Mouse (Mus musculus) heart, postnatal 25 days (tissue): Measurements from ENCODE around the gene Kcnj6. TPM values are rescaled to one million over a fixed set of nuclear protein-coding genes. Genes with fewer than 3 reads are reported as not detected.

ENCODE experiments used
- DNase-seq: peaks from one replicate; pipeline ENCODE4 v3.0.0; 2022; ENCODE audit warnings: low spot score
- intact Hi-C: fragments of 180-260 bp; cut with DNase I; formaldehyde crosslinking; loops from one replicate; pipeline ENCODE4 v1.15.1; 2025
- total RNA-seq, 2 experiments: library from RNA; stranded (reverse); gene quantifications; 2 replicates each; pipeline ENCODE4 v1.2.3; 2021

Gene Kcnj6
- total RNA-seq, result not detected

- intact Hi-C loops, result loop anchor here (2.0 kb wide), 1 partner anchor 209 kb away; no protein-coding TSS in a partner anchor
- no peak for DNase-seq
Observed at GRCm38 (mm10) chr16:94997340-94997849, at the start of gene Kcnj6. Gene Kcnj6 (minus strand): TSS chr16:94997701.

- intact Hi-C loops, result no loop called here
- DNase-seq, result no peak
Observed at GRCm38 (mm10) chr16:95009937-95010336, 12.4 kb upstream of the Kcnj6 start.

- intact Hi-C loops, result no loop called here
- no peak for DNase-seq
Observed at GRCm38 (mm10) chr16:95004599-95004998, 7.1 kb upstream of the Kcnj6 start.

- intact Hi-C loops, result loop anchor here (2.0 kb wide), 1 partner anchor 183 kb away; no protein-coding TSS in a partner anchor
- no peak for DNase-seq
Observed at GRCm38 (mm10) chr16:94999551-94999950, 2.0 kb upstream of the Kcnj6 start.

- intact Hi-C loops, result loop anchor here (2.0 kb wide), 1 partner anchor 182 kb away; no protein-coding TSS in a partner anchor
- no peak for DNase-seq
Observed at GRCm38 (mm10) chr16:94999019-94999418, 1.5 kb upstream of the Kcnj6 start.

GRCm38 (mm10) chr16:94996791-94997281 lies 665 bp downstream of the Kcnj6 start:
- intact Hi-C loops, result loop anchor here (2.0 kb wide), 1 partner anchor 208 kb away; no protein-coding TSS in a partner anchor
- DNase-seq, result no peak

GRCm38 (mm10) chr16:94995542-94996131 lies 1.9 kb downstream of the Kcnj6 start:
- no peak for DNase-seq

GRCm38 (mm10) chr16:94994924-94995323 lies 2.6 kb downstream of the Kcnj6 start:
- no peak for DNase-seq
- intact Hi-C loops, result no loop called here

More at GRCm38 (mm10) chr16:94995542-94996131, 1.9 kb downstream of the Kcnj6 start:
- intact Hi-C loops, result loop anchor here (2.0 kb wide), 1 partner anchor 207 kb away; no protein-coding TSS in a partner anchor

- DNase-seq, result no peak
- intact Hi-C loops, result no loop called here
Observed at GRCm38 (mm10) chr16:94994148-94994547, 3.4 kb downstream of the Kcnj6 start.

GRCm38 (mm10) chr16:94990114-94990513 lies 7.4 kb downstream of the Kcnj6 start:
- intact Hi-C loops, result no loop called here
- no peak for DNase-seq

GRCm38 (mm10) chr16:94986731-94987130 lies 10.8 kb downstream of the Kcnj6 start:
- no peak for DNase-seq
- intact Hi-C loops, result no loop called here

- intact Hi-C loops, result no loop called here
- DNase-seq, result no peak
Observed at GRCm38 (mm10) chr16:94984263-94984662, 13.2 kb downstream of the Kcnj6 start.

GRCm38 (mm10) chr16:94980374-94980773 lies 17.1 kb downstream of the Kcnj6 start:
- intact Hi-C loops, result no loop called here

GRCm38 (mm10) chr16:94979499-94979898 lies 18.0 kb downstream of the Kcnj6 start:
- DNase-seq, result no peak
- intact Hi-C loops, result no loop called here

More at GRCm38 (mm10) chr16:94980374-94980773, 17.1 kb downstream of the Kcnj6 start:
- no peak for DNase-seq

GRCm38 (mm10) chr16:94972080-94972855 lies 25.2 kb downstream of the Kcnj6 start:
- intact Hi-C loops, result no loop called here
- DNase-seq, result no peak

- no peak for DNase-seq
- intact Hi-C loops, result no loop called here
Observed at GRCm38 (mm10) chr16:94968941-94969340, 28.6 kb downstream of the Kcnj6 start.

- intact Hi-C loops, result no loop called here
- no peak for DNase-seq
Observed at GRCm38 (mm10) chr16:94968472-94968871, 29.0 kb downstream of the Kcnj6 start.

GRCm38 (mm10) chr16:94957156-94957828 lies 40.2 kb downstream of the Kcnj6 start:
- DNase-seq, result no peak
- intact Hi-C loops, result no loop called here

- intact Hi-C loops, result no loop called here
- DNase-seq, result no peak
Observed at GRCm38 (mm10) chr16:94956410-94956809, 41.1 kb downstream of the Kcnj6 start.

- no peak for DNase-seq
Observed at GRCm38 (mm10) chr16:94953294-94953693, 44.2 kb downstream of the Kcnj6 start.

More at GRCm38 (mm10) chr16:94953294-94953693, 44.2 kb downstream of the Kcnj6 start:
- intact Hi-C loops, result no loop called here
